Mouse (Mus musculus) ES-E14 (cell line): Measurements from ENCODE around the gene Med24. TPM values are rescaled to one million over a fixed set of nuclear protein-coding genes. Genes with fewer than 3 reads are reported as not detected.
A peak's percentile ranks its signal among the peaks of the same experiment; 100 is the strongest.

Source experiments
- DNase-seq: peaks from one replicate; pipeline ENCODE4 v3.0.0-alpha.2; 2013; ENCODE audit warnings: low read depth, low spot score
- H3K27ac ChIP-seq: 2 replicates; pipeline ENCODE4 v1.5.1; 2012; ENCODE audit warnings: low read depth, mild to moderate bottlenecking, low read length, moderate library complexity, mixed read lengths; ENCODE audit not compliant: poor library complexity, insufficient read depth, severe bottlenecking
- H3K36me3 ChIP-seq: 2 replicates; pipeline ENCODE4 v1.6.1; 2012; ENCODE audit warnings: mild to moderate bottlenecking, low read length, moderate library complexity, mixed read lengths; ENCODE audit not compliant: control insufficient read depth, poor library complexity, insufficient read depth, severe bottlenecking
- H3K4me1 ChIP-seq, 2 experiments: fragments of 150-350 bp in 1 of 2; sonication (generic) in 1 of 2; 2 replicates each; pipeline ENCODE4 v1.6.1; 2012; ENCODE audit warnings: low read length in 2 of 2, mild to moderate bottlenecking in 1 of 2, mixed read lengths in 1 of 2; ENCODE audit not compliant: control insufficient read depth in 2 of 2, insufficient read depth in 2 of 2, poor library complexity in 1 of 2
- H3K4me3 ChIP-seq, 2 experiments: fragments of 150-350 bp in 1 of 2; sonication (generic) in 1 of 2; 2 replicates each; pipeline ENCODE4 v1.5.1; 2012; ENCODE audit warnings: low read length in 2 of 2, low read depth in 1 of 2, mild to moderate bottlenecking in 1 of 2, mixed read lengths in 1 of 2; ENCODE audit not compliant: insufficient read depth in 1 of 2, poor library complexity in 1 of 2, severe bottlenecking in 1 of 2
- H3K9ac ChIP-seq: 2 replicates; pipeline ENCODE4 v1.6.1; 2012; ENCODE audit warnings: low read depth, mild to moderate bottlenecking, low read length, mixed read lengths; ENCODE audit not compliant: poor library complexity, insufficient read depth, severe bottlenecking
- H3K9me3 ChIP-seq: fragments of 150-350 bp; sonication (generic); 2 replicates; pipeline ENCODE4 v1.6.1; 2012; ENCODE audit warnings: low read depth, mild to moderate bottlenecking, low read length; ENCODE audit not compliant: control insufficient read depth, insufficient read depth
- CHD2 ChIP-seq: IDR thresholded peaks from 2 replicates; pipeline ENCODE4 v1.6.1; 2014; ENCODE audit warnings: mild to moderate bottlenecking, low read depth, low read length, inconsistent platforms
- HCFC1 ChIP-seq: IDR thresholded peaks from 2 replicates; pipeline ENCODE4 v1.6.1; 2012; ENCODE audit warnings: low read length, inconsistent platforms, borderline replicate concordance; ENCODE audit not compliant: insufficient read depth
- MAFK ChIP-seq: IDR thresholded peaks from 2 replicates; pipeline ENCODE4 v1.6.1; 2014; ENCODE audit warnings: mild to moderate bottlenecking, low read depth, low read length, inconsistent platforms; ENCODE audit not compliant: insufficient read depth
- ZC3H11A ChIP-seq: IDR thresholded peaks from 2 replicates; pipeline ENCODE4 v1.6.1; 2012; ENCODE audit warnings: low read depth, mild to moderate bottlenecking, inconsistent platforms, low read length, borderline replicate concordance
- ZNF384 ChIP-seq: IDR thresholded peaks from 2 replicates; pipeline ENCODE4 v1.6.1; 2012; ENCODE audit warnings: low read depth, low read length, inconsistent platforms
- in situ Hi-C, 2 experiments: fragments of 600-800 bp; cut with MboI; formaldehyde crosslinking; loops; one replicate each; pipeline ENCODE4 v1.15.1; 2025; ENCODE audit warnings: low sequenced_read_pairs in 2 of 2, inconsistent platforms in 1 of 2; ENCODE audit not compliant: unreplicated experiment in 2 of 2
- total RNA-seq: library from RNA; depleted of rRNA; stranded (reverse); fragments of 300-350 nt; gene quantifications from 2 replicates; pipeline ENCODE4 v1.2.3, GENCODE M21; 2012

The Med24 gene
- total RNA-seq, 1 experiment: 53.5 TPM

- Histone ChIP-seq H3K4me3 (no peak overlapping the region), H3K9ac (no peak overlapping the region), H3K27ac (no peak overlapping the region), H3K9me3 (no peaks in the 10 kb centered on the region), H3K36me3 (no peaks in the 10 kb centered on the region), H3K4me1 (peaks cover 3 to 8% of the 10 kb centered on the region in 2 experiments; a peak in 2 of 4 replicates)
- TF ChIP-seq MAFK (no peak), ZC3H11A (0 out of 2 replicates have a peak, but pooled peaks have one; percentile 35), ZNF384 (0 out of 2 replicates have a peak, but pooled peaks have one; percentile 11)
- in situ Hi-C loops: loop anchor here in 1 of 2 experiments (10.0 kb wide), 1 partner anchor 51 kb away; no protein-coding TSS in a partner anchor
- DNase-seq: no peak
Observed at GRCm38 (mm10) chr11:98734020-98734419, 4.8 kb upstream of the Med24 start.

DNA sequence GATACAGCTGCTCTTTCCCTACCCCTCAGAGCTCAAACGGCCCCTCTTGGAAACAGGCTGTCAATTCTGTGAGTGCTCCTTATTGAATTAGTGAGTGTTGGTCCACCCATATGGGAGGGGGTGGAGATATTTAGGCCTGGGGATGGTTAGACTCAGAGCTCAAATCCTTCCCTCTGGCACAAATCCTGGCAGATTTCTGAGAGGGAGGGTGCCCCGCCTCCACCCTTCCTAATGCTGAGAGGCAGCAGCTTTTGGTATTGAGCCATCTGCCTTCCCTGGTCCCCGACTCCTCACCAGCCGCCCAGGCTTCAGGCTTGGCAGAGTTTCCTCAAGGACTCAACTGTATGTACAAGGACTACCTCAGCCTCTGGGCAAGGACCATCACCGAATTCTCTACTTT is 1.9 kb upstream of the Med24 start:
- in situ Hi-C loops: loop anchor here in 1 of 2 experiments (10.0 kb wide), 1 partner anchor 54 kb away; no protein-coding TSS in a partner anchor

GRCm38 (mm10) chr11:98730727-98731126 is 1.5 kb upstream of the Med24 start:
- in situ Hi-C loops: loop anchor here in 1 of 2 experiments (10.0 kb wide), 1 partner anchor 54 kb away; no protein-coding TSS in a partner anchor
- no peaks in the 10 kb centered on the region for H3K4me1 ChIP-seq

More for the DNA sequence above, 1.9 kb upstream of the Med24 start:
- Histone ChIP-seq H3K4me1 (no peaks in the 10 kb centered on the region), H3K36me3 (no peaks in the 10 kb centered on the region), H3K27ac (no peak overlapping the region), H3K9ac (no peak overlapping the region; the same call in 1 of the 2 replicates), H3K4me3 (no peak overlapping the region), H3K9me3 (no peaks in the 10 kb centered on the region)
- TF ChIP-seq HCFC1 (no peak), CHD2 (no peak), ZNF384 (no peak), MAFK (no peak), ZC3H11A (no peak)
- no peak for DNase-seq

DNA sequence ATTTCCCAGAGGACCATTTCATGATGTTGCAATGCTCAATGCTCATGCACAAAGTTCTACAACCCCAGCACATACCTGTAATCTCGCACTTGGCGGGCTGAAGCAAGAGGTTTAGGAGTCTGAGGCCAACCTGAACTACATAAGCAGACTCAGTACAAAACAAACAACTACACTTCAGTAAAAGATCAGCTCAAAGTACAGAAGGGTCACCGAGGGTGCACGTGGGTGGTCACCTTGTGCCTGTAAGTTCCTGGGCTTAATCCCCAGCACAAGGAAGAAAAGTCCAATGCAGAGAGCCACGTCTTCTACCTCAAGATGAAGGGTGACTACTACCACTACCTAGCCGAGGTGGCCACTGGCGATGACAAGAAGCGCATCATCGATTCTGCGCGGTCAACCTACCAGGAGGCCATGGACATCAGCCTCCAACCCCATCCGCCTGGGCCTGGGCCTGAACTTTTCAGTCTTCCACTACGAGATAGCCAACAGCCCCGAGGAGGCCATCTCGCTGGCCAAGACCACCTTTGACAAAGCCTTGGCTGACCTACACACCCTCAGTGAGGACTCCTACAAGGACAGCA is 3.2 kb downstream of the Med24 start:
- no peak overlapping the region for H3K9ac ChIP-seq
- TF ChIP-seq HCFC1: no peak
- TF ChIP-seq ZNF384: no peak
- no peak for TF ChIP-seq MAFK
- TF ChIP-seq CHD2: no peak
- TF ChIP-seq ZC3H11A: no peak
- peaks cover 0 to 2% of the 10 kb centered on the region in 2 experiments; a peak in 1 of 4 replicates for H3K4me1 ChIP-seq
- no peak for DNase-seq
- in situ Hi-C loops: no loop called here
- no peak overlapping the region for H3K27ac ChIP-seq
- H3K9me3 ChIP-seq: no peaks in the 10 kb centered on the region
- no peaks in the 10 kb centered on the region for H3K36me3 ChIP-seq
- no peak overlapping the region for H3K4me3 ChIP-seq

More at GRCm38 (mm10) chr11:98730727-98731126, 1.5 kb upstream of the Med24 start:
- Histone ChIP-seq H3K9me3 (no peaks in the 10 kb centered on the region), H3K9ac (no peak overlapping the region), H3K36me3 (no peaks in the 10 kb centered on the region), H3K27ac (no peak overlapping the region), H3K4me3 (no peak overlapping the region)
- DNase-seq: no peak
- TF ChIP-seq HCFC1: no peak
